Mouse (Mus musculus) kidney, adult 2 months (tissue): ENCODE measurements around the gene Asb8.

Source experiments
- CTCF ChIP-seq: fragments of 200-500 bp; conservative IDR thresholded peaks from 2 replicates; pipeline ENCODE4 v1.5.1; 2011; ENCODE audit warnings: low read depth, mild to moderate bottlenecking, control low read depth, low read length, moderate library complexity, mixed read lengths; ENCODE audit not compliant: insufficient read depth, insufficient read length
- POLR2A ChIP-seq: fragments of 200-500 bp; IDR thresholded peaks from one replicate; pipeline ENCODE4 v1.6.1; 2011; ENCODE audit warnings: low read depth, low read length, control low read depth

- TF ChIP-seq CTCF = no peak
- no peak for TF ChIP-seq POLR2A
These were observed 10.8 kb downstream of the Asb8 start for GRCm38 (mm10) chr15:98154631-98155030.
